Mouse (Mus musculus) frontal cortex, adult (tissue): ENCODE data around the gene 1520401A03Rik.
A peak's percentile ranks its signal among the peaks of the same experiment; 100 is the strongest.

ENCODE experiments used
- ATAC-seq: cut with Nextera tagmentation; 2 replicates; pipeline ENCODE4 v1.9.2; 2017; ENCODE audit warnings: mild to moderate bottlenecking, moderate library complexity, mixed read lengths; ENCODE audit not compliant: low TSS enrichment

Gene 1520401A03Rik

DNA sequence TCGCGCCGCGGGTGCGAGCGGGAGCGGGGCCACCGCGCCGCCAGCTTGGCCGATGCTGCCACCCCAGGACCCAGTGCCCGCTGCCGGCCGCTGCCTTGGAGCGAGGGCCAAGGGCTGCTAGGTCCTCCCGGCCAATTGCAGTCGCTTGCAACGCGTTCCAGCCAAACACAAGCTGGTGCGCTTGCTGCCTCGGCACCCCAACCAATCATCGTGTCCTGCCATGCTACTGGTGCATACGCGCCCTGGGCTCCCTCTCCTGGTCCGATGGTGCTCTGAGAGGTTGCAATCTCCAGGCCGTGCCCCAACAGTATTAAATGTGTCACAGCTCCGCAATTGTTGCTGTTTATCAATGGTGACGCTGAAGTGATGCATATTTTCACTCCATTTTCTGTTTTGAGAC lies 22.5 kb downstream of the 1520401A03Rik start:
- ATAC-seq = peak; percentile 98

DNA sequence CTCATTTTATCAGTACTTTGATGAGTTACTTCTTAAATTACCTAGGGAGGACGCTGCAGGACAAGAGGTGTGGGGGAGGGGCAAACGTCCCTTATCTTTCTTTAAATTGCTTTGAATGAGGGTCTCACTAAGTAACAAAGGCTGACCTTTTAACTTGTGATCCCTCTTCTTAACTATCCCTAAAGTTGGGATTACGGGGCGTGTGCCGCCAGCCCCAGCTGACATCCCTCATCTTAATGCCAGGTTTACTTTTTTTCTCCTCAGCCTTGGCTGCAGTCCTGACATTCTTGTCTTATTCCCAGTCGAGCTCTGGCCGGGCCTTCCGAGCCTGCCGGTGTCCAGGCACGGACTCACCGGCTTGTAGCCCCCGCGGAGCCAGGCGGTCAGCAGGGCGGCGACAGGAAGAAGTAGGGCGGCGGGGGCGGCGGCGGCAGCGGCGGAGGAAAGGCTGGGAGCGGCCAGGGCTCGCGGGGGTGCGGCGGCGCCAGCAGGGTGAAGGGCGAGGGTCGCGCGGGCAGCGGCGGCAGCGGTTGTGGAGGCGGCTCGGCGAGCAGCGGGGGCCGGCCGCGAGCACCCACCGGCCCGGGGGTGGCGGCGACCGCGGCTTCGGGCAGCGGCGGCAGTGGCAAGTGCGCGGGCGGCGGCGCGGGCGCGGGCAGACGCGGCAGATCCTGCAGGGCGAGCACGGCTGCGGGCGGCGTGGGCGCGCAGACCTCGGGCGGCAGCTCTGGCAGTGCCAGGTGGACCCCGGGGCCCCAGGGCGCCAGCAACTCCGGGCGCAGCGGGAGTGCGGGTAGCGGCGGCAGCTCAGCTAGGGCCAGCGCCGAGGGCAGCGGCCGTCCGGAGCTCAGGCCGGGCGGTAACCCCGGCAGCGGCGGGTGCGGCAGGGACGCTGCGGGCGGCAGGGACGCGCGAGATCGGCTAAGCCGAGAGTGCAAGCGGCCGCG lies 23.2 kb downstream of the 1520401A03Rik start:
- ATAC-seq = peak; percentile 53

DNA sequence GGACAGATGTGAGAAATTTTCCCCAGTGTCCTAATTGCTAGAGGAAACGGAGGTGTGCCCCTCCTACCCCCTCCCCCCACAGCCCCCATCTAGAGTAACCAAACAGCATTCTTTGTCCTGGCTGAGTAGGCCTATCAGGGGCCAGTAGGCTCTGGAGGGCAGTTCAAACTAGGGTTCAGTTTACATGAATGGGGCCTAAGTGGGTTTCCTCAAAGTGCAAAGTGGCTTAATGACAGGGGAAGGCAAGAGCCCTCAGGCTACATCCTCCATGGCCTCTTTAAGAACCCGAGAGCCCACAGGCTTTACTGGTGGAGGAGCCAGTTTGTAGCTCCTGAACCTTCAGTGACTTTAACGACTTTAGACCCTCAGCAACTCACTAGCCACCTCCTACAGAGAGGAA lies 26.8 kb downstream of the 1520401A03Rik start:
- no peak for ATAC-seq

DNA sequence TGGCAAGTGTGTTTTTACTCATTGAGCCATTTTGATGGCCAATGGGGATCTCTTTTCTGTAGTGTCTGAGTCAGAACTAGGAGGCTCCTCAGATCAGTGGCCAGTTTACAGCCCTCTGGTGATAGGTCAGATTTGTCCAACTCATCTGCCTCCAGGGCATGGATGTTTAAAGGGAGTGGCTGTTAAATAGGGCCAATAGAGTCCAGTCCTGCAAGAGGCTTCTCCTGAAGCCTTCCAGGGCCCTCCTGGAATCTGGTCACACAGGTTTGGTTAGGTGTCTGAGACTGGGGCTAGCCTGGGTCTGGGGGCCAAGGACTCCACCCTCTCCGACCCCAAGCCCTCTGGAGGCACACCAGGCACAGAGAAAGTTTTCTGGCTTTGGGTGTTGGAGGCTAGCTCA lies 28.1 kb downstream of the 1520401A03Rik start:
- no peak for ATAC-seq

DNA sequence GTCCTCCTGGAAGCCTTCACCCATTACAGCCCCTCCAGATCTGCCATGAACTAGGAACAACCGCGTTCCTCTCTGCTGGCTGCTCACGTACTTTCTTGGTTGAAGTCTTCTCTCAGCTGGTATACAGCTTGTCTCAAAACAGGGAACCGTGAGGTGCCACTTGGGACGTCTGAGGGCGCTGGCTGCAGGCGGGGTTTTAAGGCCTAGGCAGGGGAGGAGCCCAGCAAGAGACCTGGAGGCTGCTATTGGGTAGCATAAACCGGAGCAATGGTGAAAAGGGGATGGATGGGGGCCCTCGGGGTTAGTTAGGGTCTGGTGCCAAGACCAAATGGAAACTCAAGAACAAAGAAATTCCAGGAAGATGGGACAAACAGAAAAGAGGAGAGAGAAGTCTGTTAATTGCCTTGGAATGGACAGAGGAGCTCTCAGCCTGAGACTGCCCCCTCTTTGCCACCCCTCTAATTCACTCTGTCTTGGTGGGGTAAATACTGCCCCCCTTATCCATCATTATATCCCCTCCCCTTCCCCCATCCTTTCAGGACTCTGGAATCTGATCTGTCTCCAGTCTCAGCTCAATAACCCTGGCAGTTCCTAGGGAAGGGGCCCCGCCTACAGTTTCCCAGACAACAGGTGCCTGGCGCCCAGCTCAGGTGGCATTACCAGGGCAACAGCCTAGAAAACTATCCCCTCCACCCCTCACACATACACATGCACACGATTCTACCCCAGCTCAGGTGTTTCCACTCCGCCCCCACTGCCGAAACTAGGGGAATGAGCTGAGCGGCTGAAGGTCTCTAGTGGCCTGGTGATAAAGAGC lies 38.5 kb downstream of the 1520401A03Rik start, which contains the start of gene Cldn9:
Gene Cldn9 (minus strand): TSS at position 171 of the 817 bp plus-strand sequence.
- ATAC-seq = no peak

DNA sequence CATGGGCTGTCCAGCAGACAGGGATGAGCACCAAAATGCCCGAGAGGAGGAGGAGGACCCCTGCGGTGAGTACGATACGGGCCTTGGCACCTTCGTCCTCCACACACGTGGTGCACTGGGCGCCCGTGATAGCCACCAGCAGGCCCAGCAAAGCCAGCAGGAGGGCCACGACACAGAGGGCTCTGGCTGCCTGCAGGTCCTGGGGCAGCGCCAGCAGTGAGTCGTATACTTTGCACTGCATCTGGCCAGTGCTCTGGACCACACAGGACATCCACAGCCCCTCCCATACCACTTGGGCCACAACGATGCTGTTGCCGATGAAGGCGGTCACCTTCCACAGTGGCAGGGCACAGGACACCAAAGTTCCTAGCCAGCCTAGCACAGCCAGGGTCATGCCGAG lies 39.4 kb downstream of the 1520401A03Rik start:
- no peak for ATAC-seq

DNA sequence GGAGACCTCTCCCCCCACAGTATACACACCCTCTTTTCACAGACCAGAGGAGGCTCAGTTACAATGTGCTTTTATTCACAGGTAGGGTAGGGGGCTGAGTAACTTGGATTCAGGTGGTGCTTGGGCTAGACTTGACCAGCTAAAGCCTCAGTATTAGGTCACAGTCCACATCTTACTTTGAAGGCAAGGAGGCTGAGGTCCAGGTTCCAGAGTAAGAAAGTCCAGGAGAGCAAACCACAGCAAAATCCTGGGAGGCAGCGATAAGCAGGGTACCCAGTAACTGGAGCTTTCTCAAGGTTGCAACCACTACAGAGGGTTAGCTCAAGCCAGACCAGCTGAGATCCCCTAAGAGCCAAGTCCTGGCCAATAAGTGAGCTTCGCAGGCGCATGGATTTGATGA lies 40.1 kb downstream of the 1520401A03Rik start:
- no peak for ATAC-seq

DNA sequence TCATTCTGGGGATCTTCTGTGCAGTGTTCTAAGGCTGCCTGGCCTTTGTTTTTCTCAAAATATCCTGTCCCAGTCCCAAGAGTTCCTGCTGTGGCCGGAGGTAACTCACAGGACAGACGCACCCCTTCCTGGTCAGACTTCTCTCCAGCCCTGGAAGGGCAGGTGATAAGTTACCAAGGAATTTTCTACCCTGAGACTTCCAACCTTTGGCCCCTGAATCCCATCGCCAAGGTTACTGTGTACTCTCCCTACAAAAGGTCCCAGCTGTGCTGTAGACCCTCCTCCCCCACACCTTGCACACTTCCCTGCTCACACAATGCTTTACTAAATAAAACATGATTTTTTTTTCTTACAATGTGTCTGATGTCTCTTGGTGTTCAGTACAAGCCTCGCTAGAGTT lies 40.5 kb downstream of the 1520401A03Rik start:
- ATAC-seq = no peak

DNA sequence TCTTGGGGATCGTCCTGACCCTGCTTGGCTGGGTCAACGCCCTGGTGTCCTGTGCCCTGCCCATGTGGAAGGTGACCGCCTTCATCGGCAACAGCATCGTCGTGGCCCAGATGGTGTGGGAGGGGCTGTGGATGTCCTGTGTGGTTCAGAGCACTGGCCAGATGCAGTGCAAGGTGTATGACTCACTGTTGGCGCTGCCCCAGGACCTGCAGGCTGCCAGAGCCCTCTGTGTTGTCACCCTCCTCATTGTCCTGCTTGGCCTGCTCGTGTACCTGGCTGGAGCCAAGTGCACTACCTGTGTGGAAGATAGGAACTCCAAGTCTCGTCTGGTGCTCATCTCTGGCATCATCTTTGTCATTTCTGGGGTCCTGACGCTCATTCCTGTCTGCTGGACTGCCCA lies 41.5 kb downstream of the 1520401A03Rik start:
- no peak for ATAC-seq

DNA sequence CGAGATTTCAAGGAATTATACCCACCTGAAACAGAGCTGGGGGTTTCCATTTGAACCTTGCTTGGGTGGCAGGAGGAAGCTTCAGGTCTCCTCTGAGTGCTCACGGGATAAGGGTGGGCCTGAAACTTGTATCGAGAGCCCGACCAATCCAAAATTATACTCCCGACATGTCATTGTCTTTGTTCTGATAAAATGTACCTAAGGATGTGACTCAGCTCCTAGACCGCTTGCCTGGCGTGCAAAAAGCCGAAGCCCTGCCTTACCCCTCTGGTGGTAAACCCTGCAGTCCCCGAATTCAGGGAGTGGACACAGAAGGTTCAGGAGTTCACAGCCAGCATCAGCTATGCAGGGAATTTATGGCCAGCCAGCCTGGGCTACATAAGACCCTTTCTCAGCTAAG lies 42.2 kb downstream of the 1520401A03Rik start:
- ATAC-seq = no peak

DNA sequence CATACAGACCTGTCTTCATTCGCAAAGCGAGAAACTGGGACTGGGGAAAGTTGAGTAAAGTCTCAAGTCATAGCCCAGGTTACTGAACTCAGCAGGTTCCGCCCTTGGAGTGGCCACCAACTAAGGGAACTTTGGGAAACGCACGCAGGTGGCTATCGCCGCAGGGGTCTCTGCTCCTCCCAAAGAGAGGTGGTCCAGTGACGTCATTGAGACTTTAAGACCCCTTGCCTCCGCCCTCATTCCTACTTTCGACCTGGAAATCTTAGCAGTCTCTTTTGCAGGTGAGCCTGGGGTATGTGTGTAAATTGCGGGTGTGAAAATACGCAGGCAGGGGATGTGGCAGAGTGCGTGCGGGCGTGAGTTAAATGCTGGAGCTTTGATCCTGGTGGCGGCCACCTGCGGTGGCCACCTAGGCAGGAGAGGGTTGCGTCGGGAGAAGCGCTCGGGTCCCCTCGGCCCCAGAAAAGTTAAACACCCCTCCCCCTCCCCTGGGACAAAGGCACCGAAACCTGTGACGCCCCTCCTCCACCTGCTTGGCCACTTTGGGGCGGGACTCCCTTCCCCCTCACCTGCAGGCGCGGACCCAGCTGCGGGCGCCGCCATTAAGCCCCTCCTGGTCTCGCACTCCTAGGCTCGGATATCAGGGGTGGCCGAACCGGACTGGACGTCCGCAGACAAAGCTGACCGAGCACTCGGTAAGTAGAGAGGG lies 43.3 kb downstream of the 1520401A03Rik start, which contains the start of gene Cldn6:
Gene Cldn6 (plus strand): TSS at position 123 of the 709 bp plus-strand sequence.
- ATAC-seq = no peak

DNA sequence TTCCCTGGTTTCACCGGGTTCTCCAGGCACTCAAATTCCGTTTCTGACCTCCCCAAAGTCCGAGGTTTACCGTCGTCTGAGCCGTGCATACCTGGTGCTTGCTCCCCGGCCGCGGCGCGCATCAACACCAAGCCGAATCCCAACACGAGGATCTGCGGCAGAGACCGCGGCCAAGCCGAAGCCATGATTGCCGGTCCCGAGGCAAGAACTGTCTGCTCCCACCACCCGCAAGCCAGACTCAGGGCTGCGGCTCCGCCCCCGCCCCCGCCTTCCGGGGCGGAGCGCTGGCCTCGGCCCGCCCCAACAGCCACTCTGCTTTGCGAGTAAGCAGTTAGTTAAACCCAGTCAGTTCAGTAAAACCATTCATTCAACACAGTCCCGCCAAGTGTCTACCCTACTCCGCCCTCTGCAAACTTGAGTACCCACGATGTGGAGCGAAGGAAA lies 45.3 kb downstream of the 1520401A03Rik start, which contains the start of gene Tnfrsf12a:
Gene Tnfrsf12a (minus strand): TSS at position 233 of the 444 bp plus-strand sequence.
- peak; percentile 38 for ATAC-seq

DNA sequence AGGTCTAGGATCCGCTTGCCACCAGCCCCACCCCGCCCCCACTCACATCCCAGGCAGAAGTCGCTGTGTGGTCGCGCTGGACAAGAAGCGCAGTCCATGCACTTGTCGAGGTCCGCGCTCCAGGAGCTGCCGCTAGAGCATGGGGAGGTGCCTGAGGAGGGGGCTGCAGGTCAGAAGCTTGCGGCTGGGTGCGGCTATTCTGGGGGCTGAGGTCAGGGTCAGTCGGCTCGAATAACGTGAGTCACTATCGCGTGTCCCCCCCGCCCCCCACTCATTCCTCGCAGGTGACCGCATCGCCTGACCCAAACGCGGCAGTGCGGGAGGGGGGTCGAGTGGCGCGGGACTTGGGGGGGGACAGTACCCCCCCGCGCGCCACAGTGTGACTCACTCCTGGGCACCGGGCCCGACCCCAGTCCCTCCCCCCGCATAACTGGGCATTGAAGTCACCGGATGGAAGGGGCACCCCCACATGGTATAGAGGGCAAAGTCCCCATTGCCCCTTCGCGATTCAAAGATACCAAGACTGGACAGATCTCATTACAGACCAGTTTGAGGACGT lies 46.0 kb downstream of the 1520401A03Rik start:
- ATAC-seq = no peak

DNA sequence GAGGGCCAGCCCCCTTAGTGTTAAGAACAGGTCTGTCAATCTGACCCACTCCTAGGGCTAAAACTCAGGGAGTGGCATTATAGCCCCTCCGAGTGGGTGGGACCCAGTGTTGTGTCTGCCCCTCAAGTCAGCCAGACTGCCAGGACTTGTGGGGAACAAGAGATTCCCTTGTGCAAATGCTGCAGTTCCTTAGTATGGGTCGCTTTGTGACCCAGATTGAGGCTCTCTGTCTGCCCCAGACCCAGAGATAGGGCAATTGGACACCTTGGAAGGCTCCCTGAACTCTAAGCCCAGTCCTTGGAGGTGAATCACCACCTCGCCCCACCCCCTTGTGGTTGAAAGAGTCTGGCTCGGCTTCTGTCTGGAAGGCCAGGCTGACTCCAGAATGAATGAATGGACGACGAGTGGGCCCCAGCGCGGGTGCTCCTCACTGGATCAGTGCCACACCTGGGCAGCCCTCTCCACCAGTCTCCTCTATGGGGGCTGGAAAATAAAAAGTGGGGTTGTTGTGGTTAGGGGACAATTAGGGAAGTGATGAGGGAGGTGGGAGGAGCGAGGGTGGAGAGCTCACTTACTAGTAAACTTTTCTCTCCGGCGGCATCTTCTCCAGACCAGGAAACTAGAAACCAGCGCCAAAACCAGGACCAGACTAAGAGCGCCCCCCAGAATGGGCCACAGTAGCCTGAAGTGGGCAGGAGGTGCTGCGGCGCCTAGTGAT lies 46.9 kb downstream of the 1520401A03Rik start:
- ATAC-seq = no peak

DNA sequence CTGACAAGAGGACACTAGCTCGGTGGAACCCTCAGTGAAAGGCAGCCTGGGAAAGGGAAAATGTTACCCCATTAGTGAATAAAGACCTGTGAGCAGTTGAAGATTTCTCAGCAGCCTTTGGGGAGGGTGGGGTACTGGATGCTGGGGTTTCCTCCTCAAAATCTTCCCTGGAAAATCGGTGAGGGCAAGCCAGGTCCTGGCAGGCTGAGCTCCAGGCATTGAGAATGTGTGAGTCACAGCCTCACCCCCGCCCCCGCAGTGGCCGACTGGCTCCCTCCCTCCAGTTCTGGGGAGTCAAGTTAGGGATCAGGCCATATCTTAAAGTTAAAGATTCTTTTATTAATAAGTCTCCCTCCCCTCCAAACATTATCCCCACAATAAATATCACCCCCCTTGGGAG lies 47.5 kb downstream of the 1520401A03Rik start:
- no peak for ATAC-seq

DNA sequence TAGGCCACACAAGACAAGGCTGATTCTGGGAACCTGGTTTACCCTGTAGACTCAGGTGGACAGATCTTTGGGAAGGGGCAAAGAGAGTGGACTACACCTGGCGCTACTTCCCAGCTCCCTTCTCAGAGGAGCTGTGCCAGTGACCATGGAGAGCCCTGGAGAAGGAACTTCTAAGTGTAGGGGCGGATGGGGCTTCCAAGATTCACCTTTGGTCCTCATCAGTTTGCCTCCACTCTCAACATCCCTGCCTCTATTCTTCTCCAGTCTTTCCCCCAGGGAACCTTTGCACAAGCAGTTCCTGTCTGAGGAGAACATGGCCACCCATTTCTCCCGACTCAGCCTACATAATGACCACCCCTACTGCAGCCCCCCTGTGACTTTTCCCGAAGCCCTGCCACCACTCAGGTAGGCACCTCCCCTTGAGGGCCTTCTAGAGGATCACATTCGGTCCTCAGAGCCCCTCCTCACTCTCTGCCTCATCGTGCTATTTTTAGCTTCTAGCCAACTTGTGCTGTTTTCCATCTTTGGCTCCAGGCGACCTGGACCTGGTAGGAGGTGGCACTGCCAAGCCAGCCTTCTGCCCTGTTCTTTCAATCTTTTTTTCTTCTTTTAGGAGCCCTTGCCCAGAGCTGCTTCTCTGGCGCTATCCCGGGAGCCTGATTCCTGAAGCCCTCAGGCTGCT lies 48.2 kb downstream of the 1520401A03Rik start:
- ATAC-seq = no peak

DNA sequence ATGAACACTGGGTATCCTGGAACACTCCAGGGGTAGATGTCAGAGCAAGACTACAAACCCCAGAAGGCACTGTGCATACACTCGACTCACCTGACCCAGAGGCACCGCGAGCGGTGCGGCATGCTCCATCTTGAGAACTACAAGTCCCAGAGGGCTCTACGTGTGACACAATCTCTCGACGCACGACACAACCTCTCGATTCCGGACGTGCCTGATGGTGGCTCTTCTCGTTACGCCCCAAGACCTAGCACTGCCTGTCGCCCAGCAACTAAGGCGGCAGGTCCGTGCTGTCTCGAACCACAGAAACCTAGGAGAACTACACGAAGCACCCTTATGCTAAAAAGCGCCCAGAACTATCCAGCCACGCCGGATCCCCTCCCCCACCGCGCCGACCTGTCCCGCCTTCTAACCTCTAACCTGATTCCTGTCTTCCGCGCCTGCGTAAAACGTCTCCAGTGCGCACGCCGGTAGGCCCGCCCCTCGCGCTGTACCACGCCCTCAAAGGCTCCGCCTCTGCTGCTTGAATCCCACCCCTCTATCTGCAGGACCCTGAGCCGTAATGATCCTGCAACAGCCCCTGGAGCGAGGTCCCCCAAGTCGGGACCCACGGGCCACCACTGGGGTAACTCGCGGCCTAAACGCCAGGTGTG lies 49.0 kb downstream of the 1520401A03Rik start, which contains the start of the genes Hcfc1r1 and Thoc6:
Gene Hcfc1r1 (plus strand): TSS at position 173 of the 650 bp plus-strand sequence.
Gene Thoc6 (minus strand): TSS at position 459 of the 650 bp plus-strand sequence.
- ATAC-seq = peak; percentile 95

DNA sequence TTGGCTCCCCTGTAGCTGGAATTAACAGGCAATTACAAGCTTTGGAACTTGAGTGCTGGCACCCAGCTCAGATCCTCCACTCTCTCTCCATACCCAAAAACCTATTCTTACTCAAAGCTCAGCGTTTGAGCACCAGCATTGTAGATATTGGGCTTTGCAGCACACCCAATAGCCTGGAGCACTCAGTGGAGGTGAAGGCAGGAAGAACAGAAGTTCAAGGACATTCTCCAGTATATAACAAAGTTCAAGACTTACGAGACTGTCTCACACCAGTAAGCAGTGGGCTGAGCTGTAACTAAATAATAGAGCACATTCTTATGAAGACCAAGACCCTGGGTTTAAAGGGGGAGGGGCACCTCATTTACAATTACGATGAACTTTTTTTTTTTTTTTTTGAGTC lies 49.8 kb downstream of the 1520401A03Rik start:
- no peak for ATAC-seq

DNA sequence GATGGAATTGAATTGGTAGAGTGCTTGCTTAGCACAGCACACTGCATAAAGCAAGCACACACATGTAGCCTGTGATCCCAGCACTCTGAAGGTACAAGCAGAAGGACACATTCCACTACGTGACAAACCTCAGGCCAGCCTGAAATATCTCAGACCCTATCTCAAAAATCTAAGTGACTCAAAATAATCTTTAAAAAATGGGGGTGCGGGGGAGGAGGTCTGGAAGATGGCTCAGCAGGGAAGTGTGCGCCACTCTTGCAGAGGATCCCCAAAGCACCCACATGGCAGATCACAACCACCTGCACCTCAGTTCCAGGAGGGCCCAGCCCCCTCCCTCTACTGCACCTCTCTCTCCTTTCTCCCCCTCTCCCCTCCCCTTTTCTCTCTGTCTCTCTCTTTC lies 51.1 kb downstream of the 1520401A03Rik start:
- ATAC-seq = no peak
